Mouse (Mus musculus) megakaryocyte, embryonic 14.5 days (primary cell): ENCODE data around the gene Steap2. TPM values are rescaled to one million over a fixed set of nuclear protein-coding genes. Genes with fewer than 3 reads are reported as not detected.

Experiments
- H3K27me3 ChIP-seq: replicated peaks from 2 replicates; pipeline ENCODE3; 2012; ENCODE audit warnings: inconsistent platforms
- H3K36me3 ChIP-seq: replicated peaks from 2 replicates; pipeline ENCODE3; 2012; ENCODE audit warnings: low read length, inconsistent platforms, mixed read lengths
- H3K4me1 ChIP-seq: 2 replicates; pipeline ENCODE4 v1.6.1; 2012; ENCODE audit warnings: inconsistent platforms
- H3K4me3 ChIP-seq: replicated peaks from 2 replicates; pipeline ENCODE3; 2012; ENCODE audit warnings: moderate library complexity, mild to moderate bottlenecking, inconsistent platforms
- H3K9me3 ChIP-seq: 2 replicates; pipeline ENCODE4 v1.6.1; 2012; ENCODE audit warnings: inconsistent platforms
- FLI1 ChIP-seq: IDR thresholded peaks from 2 replicates; pipeline ENCODE4 v1.6.1; 2012; ENCODE audit warnings: low read length, inconsistent platforms, mixed read lengths
- GATA1 ChIP-seq: IDR thresholded peaks from 3 replicates; pipeline ENCODE4 v1.6.1; 2012; ENCODE audit warnings: mixed read lengths, low read length, inconsistent platforms, borderline replicate concordance
- polyA plus RNA-seq: library from polyadenylated mRNA; stranded (reverse); fragments of >175 nt; gene quantifications from 2 replicates; pipeline ENCODE4 v1.2.3, GENCODE M21; 2012; ENCODE audit warnings: low replicate concordance; ENCODE audit not compliant: insufficient read depth

Gene Steap2
- polyA plus RNA-seq, 1 experiment, result not detected

GRCm38 (mm10) chr5:5625491-5625890, 68.9 kb downstream of the Steap2 start:
- Histone ChIP-seq H3K9me3 (no peaks in the 10 kb centered on the region), H3K36me3 (no peaks in the 10 kb centered on the region), H3K27me3 (no peaks in the 10 kb centered on the region), H3K4me1 (no peaks in the 10 kb centered on the region), H3K4me3 (no peak overlapping the region)
- TF ChIP-seq FLI1 (no peak), GATA1 (no peak)

GRCm38 (mm10) chr5:5618329-5618728, 76.0 kb downstream of the Steap2 start:
- Histone ChIP-seq H3K27me3 (no peaks in the 10 kb centered on the region), H3K9me3 (no peaks in the 10 kb centered on the region), H3K4me3 (no peak overlapping the region), H3K36me3 (no peaks in the 10 kb centered on the region), H3K4me1 (no peaks in the 10 kb centered on the region)
- TF ChIP-seq FLI1, result no peak
- no peak for TF ChIP-seq GATA1

Other genes starting within 250 kb of the Steap2 start
- gene 1700015F17Rik, start 215.4 kb downstream of the Steap2 start, polyA plus RNA-seq, result not detected in 2 replicates
- gene Cldn12, start 179.6 kb downstream of the Steap2 start, polyA plus RNA-seq, result not detected in 2 replicates
- gene Gtpbp10, start 135.0 kb downstream of the Steap2 start, polyA plus RNA-seq, result 1.5 TPM in 1 of 2 replicates, not detected in the other
- not detected in 2 replicates for gene Gm8773, start 120.8 kb downstream of the Steap2 start, polyA plus RNA-seq
- not detected in 2 replicates for gene Cfap69, start 30.3 kb downstream of the Steap2 start, polyA plus RNA-seq
- not detected in 2 replicates for gene Steap1, start 54.7 kb upstream of the Steap2 start, polyA plus RNA-seq